Mouse (Mus musculus): ENCODE data around the gene Slc52a3.

Gene Slc52a3

DNA sequence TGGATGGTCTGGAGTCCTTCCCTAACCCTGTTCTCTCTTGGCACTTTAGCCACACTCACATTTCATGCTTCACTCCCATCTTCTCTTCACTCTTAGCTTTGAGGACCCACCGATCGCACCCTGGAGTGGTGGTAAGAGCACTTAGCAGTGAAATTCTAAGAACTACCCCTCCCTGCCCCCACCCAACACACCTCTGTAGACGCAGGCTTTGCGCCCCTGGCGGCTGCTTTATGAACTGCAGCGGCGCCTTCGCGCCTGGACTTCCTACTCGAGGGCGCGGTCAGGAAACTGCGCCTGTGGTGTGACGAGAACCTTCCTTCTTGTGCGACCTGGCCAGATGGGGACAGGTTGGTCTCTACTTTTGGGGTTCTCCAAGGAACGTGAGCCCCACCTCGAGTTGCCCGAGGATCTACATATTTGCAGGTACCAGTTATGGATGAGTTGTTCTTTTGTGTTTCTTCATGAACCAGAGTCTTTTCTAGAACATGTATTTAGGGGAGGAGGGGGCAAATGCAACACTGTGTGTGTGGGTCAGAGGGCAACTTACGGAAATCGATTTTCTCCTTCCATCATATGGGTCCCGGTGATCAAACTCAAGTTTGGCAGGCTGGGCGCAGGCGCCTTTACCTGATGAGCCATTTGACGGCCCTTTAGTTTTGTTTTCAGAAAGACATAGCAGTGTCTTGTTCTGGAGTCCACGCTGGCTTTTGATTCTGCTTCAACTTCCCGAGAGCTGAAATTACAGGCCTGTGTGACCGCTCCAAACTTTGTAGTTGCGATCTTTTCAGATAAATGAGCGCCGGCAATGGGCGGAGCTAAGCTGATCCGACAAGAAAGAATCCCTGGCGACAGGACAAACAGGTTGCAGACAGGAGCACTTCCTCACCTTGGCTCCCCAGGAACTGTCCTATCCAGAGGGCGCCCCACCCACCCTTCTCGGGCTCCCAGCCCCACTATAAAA, at the start of gene Slc52a3:
Slc52a3 (plus strand) TSS at position 283 of the 961 bp plus-strand sequence.
- peak; percentile 87 to 93 for DNase-seq (ENCODE audit: low spot score in 2 of 2)

DNA sequence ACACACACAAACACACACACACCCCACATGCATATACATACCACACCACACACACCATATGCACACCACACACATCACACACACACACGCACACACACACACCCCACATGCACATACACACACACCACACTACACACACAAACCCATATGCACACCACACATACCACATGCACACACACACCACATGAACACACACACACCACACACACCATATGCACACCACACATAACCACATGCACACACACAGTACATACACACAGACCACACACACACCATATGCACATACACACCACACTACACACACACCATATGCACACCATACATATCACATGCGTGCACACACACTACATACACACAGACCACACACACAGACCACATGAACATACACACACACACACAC, 48.7 kb upstream of the Slc52a3 start:
- no peak for DNase-seq (ENCODE audit: low spot score in 2 of 2)

DNA sequence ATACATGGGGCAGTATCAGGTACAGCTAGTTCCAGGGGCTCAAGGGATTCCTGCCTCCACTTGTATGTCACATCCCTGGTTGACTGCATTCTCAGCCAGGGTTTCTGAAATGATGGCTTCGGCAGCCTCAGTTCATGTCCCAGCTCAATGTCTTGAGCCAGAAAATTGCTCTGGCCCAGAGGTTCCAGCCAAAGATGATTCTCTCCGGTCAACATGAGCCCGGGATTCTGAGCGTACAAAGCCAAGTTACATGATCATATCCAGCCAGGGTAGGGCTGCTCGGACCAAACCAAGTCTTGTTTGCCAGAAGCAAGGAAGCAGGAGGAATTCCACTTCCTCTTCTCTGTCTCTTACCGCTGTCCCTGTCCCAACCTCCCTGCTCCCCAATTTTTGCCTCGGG, 48.0 kb upstream of the Slc52a3 start:
- no peak for DNase-seq (ENCODE audit: low spot score in 2 of 2)

DNA sequence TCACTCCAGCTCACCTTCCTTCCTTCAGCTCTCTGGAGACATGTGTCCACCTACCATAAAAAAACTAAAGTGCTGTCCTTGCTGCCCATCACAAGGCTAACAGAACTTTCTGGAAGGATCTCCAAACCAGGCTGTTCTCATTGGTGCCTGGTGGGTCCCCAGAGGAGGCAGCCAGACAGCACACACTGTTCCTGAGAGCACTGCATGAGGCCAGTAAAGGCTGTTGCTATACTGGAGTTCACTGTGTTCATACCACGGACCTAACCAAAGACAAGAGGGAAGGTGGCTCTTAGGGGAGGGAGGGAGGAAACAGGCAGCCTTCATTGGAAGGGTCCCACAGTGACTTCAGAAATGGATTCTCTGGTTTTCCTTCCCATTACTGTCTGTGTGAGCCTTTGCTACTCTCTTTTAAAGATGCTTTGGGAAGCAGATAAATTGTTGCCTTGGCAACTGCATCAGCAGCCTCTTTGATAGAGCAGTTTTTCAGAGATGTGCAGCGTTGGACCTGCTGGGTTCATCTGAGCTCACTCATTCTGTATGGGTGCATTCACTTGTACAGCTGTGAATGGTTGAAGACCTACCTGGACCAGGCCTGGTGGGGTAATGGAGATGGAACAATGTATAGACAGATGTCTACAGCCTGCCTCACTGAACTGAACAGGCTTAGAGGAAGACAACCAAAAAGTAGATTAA, 47.1 kb upstream of the Slc52a3 start:
- DNase-seq (ENCODE audit: low spot score in 2 of 2) = no peak

DNA sequence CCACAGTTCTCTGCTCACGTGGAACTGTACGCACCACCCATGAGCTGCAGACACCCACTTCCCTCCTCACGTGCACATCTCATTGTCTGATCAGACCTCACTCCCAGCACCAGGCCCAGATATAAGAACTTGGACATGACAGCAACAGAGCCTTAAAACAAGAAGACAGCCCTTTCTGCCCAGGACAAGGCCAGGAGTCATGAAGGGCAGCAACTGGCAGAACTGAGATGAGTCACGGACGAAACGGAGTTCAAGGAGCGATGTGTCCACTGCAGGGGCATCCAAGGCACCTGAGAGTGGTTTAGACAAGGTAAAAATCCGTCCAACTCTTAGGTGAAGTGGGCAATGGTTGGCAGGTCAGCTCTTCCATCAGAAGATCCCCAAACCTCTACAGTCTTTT, 42.6 kb upstream of the Slc52a3 start:
- DNase-seq (ENCODE audit: low spot score in 2 of 2) = no peak

DNA sequence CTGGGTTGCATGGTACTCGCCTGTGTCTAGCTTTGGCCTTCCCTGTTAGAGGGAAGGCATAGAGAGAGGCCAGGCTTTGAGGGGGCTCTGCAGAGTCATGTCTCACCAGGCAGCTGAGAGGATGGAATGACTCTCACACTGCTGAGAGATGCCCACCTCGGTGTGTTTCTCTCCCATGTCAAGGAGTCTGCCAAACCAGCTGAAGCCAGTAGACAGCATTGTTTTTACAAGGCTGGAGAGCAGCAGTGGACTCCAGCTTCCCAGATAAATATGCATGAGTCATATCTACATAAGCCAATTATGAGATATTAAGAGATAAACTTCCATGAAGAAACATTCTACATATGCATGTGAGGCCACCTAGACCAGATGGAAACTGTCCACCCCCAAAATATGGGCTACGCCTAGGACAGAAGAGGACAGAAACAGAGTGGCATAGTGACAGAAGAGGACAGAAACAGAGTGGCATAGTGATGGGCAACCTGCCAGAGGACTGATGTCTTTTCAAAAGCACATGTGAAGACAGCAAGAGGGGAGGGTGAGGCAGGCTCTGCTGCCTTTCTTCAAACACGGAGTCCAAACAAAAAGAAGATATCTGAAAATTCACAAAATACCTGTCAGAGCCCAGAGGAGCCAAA, 39.7 kb upstream of the Slc52a3 start:
- DNase-seq (ENCODE audit: low spot score in 2 of 2) = no peak

DNA sequence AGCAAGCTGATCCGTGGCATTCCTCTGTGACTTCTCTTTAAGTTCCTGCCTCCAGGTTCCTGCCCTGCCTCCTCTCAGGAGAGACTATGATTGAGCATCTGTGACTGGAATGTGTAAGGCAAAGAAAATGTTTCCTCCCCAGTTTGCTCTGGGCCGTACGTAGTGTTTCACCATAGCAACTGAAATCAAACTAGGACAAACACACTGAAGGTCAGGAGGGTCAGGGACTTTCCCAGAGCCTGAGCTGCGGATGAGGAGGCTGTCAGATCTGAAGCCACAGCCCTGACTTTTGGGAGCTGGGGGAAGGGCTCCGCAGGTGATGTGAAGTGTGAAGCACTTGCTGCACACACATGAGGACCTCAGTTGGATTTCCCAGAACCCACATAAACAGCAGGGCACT, 37.0 kb upstream of the Slc52a3 start:
- DNase-seq (ENCODE audit: low spot score in 2 of 2) = no peak

DNA sequence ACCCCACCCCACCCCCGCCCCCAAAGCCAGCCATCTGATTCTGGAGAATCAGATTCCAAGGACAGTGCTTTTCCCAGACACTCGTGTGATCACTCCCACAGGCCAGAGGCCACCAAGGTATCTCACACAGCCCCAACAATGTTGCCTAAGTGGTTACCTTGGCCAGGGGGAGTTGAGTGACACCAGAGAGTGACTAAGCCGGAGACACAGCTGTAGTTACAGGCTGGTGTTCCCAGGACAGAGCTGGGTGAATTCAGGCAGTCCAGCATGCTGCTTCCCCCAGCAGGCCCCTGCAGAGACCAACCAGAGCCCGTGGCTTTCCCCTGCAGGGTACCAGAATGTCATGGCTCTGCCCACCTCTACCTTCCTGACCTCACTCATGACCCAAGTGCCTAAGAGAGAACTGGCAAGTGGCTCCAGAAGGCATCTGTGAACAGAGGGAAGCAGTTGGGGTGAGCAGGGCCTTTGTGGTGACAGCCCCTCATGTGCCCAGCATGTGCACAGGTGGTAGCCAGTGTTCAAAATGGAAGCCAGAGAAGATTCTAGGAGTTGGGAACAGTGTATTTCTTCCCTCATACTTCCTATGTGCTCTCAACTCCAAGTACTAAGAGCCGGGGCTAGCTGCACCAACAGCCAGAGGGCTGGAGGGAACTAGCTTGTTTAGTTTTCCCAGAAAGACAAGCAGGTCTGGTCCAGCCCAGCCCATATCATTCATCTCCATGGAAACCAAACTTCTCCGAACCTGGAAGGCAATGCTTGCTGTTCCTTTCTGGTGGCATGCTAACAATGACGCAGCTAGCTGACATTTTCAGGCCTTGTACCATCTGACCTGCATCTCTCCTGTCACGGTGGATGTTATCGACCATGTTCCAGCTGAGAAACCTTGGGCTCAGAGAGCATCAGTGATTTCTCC, 34.8 kb upstream of the Slc52a3 start:
- no peak for DNase-seq (ENCODE audit: low spot score in 2 of 2)

DNA sequence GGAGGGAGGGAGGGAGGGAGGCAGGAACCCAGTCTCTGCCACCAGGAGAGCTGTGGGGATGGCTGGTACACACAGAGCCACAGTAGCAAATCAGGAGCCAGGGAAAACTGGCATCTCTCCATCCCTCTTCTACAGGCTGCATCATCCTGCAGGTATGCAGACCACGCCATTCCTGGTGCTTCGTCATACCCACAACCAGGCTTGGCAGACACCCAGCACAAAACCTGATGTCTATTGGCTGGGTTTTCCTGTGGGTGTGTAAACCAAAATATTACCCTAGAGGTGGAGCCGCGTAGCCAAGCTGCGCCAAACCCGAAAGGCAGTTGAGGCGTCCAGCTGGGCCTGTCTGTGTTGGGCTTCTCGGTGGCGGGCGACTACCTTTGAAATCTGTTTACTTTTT, 33.8 kb upstream of the Slc52a3 start:
- peak in 1 of 2 experiments; percentile 89 for DNase-seq (ENCODE audit: low spot score in 2 of 2)

DNA sequence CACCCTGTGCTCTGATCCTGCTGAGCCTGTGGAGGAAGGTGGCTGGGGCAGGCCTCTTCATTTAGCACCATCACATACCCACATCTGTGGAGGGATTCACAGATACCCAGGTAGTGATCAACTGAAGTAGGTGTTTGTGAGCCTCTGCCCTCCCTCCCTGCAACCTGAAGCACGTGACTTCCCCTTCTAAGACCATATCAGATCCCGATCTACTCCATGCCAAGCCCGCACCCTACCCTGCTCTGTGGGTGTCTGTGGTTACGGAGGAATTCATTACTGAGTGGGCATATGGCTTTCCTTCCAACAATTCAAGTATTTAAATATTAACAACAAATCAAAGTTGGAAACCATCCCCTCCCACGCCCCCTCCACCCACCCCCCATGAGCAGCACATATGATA, 33.0 kb upstream of the Slc52a3 start:
- DNase-seq (ENCODE audit: low spot score in 2 of 2) = no peak

DNA sequence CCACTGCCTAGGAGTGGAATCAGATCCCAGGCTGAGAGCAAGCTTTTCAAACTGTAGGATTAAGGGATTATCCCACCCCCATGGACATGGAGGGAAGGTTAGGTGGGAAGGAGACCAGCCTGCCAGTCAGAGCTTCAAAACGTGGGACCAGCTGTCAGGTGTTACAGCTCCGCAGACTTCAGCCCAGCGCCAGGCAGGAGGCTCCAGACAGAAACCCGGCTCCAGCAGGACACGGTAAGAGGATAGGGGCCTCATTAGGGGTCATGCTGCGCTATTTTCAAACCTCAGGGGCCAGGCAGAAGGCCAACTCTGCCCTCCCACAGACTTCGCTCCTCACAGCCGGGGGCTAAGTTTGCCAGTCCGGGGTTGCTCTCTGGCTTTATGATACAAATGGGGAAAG, 32.3 kb upstream of the Slc52a3 start:
- DNase-seq (ENCODE audit: low spot score in 2 of 2) = no peak

DNA sequence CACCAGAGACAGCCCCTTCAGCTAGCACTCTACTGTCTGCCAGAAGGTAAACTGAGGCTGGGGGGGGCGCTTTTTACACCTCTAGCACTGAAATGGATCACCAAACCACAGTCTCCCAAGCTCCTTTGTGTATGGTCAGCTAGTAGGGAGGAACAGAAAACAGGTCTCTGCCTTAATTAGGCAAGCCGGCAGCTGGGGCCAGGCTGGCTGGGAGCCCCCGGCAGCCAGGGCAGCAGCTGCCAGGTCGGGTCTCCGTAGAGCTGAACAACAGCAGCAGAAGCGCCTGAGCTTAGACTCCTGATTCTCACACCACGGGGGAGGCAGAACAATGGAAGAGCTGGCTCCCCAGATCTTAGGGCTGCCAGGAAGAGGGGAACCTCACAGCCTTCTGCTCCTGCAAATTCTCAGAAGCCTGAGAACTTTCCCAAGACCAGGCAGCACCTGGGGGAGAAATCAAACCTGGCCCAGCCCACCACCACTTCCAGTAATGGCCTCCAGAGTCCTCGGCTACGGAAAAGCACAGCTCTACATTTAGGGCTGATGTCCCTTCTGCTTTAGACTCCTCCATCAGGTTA, 29.0 kb upstream of the Slc52a3 start:
- no peak for DNase-seq (ENCODE audit: low spot score in 2 of 2)

DNA sequence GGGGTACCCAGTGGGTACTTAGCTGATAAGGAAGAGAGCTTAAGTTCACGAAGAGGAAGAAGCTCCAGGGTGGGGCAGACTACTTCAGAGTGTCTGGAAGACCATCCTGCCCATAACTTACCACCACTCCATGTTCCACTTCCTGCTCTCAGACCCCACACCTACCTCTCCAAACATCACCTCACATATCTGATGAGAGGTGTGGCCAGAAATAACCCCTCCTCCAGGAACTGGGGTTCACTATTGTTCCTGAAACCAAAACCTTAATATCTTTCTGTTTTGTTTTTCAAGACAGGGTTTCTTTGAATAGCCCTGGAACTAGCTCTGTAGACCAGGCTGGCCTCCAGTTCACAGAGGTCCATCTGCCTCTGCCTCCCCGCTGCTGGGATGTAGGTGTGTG, 28.5 kb upstream of the Slc52a3 start:
- DNase-seq (ENCODE audit: low spot score in 2 of 2) = no peak

DNA sequence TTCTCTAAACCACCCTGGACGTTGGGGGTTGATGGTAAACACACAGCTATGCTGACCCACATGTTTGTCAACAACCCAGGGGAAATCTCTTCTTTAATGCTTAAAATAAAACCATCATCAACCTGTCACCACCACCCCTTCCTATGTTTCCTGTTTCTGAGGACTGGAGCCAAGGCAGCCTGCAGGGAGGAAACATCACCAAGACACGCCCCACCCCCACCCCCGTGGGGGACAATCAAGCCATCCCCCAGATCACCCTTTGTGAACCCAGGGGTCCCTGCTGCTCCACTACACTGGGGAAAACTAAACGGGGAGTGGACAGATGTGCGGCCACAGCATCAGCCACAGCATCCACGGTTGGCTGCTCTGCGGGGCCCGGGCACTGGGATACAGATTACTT, 27.9 kb upstream of the Slc52a3 start:
- DNase-seq (ENCODE audit: low spot score in 2 of 2) = no peak

DNA sequence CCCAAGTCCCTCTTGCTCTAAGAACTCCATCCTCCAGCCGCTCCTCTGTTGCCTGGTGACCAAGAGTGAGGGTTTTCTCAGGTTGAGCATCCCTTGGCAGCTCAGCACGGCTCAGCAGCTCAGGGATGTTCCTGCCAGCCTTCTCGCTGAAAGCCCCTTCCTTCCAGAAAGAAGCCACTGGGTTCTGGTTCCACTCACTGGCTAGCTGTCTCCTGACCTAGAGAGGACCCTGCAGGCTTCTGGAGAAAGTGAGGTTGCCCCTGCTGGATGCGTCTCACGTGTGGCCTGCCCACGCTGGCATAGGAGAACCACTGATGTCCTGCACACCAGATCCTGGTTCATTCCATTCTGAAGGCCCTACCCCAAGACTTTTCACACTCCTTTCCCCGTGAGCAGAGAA, 27.3 kb upstream of the Slc52a3 start:
- no peak for DNase-seq (ENCODE audit: low spot score in 2 of 2)

DNA sequence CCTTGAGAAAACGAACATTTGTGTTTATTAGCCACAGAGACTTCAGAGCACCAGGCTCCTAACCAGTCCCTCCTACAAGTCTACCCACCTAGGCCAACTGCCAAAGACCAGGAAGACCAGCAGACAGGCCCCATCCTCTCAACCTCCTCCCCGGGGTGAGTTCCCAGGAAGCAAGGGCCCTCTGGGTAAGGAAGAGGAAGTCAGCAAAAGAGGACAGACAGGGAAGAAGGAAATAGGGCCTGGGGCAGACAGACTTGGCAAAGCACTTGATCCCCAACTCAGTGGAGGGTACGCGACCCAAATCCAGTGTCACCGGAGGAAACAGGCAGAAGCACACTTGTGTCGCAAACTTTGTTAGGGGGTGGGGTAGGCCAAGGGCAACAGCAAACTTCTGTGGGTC, 26.9 kb upstream of the Slc52a3 start:
- no peak for DNase-seq (ENCODE audit: low spot score in 2 of 2)

DNA sequence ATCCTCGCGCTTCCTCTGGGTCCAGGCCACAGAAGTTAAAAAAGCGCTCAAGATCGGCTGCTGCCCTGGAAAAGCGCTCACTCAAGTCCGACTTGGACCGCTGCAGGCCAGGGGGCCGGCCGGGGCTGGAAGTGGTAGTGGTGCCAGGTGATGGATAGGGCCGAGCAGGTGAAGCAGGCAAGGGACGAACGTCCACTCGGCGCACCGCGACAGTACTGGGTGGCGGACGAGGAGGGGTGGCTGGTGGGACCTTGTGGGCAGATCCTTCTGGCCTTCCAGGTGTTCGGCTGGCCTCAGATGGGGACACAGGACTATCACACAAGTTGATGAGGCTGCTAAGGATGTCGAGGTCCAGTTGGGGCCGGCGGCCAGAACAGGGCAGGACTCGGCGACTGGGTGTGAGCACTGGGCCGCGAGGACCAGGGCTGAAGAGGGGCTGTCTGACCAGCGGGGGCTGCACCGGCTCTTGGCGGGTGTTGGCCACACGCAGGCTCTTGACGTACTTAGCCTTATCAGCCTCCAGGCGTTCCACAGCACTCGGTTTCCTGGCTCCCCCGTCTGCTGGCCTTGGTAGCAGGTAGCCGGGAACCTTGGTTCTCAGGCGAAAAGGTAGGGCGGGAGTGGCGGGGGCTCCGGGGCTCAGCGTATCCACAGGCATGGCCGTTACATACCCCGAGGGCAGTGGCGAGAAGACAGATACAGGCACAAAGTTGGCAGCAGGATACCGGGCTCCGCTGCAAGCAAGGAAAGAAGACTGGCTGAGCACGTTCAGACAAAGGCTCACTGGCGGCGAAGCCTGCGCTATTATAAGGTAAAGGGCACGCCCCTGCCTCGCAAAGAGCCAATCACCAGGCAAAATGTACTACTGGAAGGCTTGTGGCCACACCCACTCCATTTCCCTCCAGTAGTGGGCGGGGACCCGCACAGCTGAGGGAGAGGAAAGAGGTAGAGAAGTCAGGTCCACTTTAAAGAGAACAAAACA, 25.8 kb upstream of the Slc52a3 start:
- peak; percentile 87 to 88 for DNase-seq (ENCODE audit: low spot score in 2 of 2)

DNA sequence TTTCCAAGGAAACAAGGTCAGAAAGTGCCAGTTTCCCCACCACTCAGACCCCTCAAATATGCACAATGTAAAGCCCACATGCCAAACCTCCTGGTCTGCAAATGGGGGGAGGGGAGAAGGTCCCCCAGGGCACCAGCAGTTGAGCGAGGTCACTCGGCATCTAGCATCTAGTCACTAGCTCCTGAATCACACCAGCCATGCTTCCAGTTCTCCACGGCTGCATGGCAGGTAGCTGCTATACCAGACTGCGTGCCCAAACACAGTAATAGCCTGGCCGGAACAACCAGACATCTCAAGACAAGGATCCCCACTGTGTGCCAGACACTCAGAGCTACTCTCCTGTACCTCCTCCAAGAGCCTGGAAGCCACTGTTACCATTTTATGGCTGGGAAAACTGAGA, 24.6 kb upstream of the Slc52a3 start:
- no peak for DNase-seq (ENCODE audit: low spot score in 2 of 2)

DNA sequence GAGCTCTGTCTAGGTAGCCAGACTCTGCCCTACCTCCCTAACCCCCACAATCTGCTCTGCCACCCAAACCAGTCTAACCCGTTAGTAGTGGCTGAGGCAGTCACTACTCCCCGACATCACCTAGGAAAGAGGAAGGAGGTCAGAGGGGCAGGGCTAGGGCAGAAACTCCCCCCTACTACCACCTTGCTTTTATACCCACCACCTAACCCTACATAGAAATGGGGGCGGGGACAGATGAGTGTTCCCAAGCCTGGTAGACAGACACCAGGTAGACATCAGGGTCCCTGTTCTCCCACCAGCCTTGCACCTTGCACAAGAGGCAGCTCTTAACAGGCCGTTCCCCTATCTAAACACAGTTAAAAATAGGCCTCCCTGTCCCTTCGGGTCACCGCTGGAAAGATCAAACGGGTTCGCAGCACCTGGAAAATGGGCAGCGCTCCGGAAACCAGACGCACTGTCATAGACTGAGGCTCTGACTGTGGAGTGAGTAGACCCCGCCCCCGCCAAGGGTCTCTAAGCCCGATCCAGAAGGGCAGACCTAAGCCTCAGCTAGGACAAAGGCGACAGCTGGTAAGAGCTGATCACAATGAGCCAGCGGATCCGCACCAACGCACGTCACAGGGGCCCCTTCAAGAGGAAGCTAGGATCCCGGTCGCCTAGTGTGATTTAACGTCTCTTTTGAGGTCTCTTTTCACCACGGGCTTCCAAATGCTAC, 23.3 kb upstream of the Slc52a3 start:
- DNase-seq (ENCODE audit: low spot score in 2 of 2) = peak; percentile 53 to 71

Measured in urinary bladder, adult 18-20 months (tissue).